Mouse (Mus musculus) neural tube, embryonic 11.5 days (tissue): Measurements from ENCODE around the gene Gcsam. TPM values are rescaled to one million over a fixed set of nuclear protein-coding genes. Genes with fewer than 3 reads are reported as not detected.

Source experiments
- polyA plus RNA-seq: library from polyadenylated mRNA; unstranded; fragments of >200 nt; fragmentation: Nextera tagmentation; extraction: Ambion mirVana; gene quantifications from 2 replicates; pipeline ENCODE4 v1.2.1, GENCODE M21; 2014

Gcsam gene
- polyA plus RNA-seq, 1 experiment from 2014 or later: 0.12 TPM

Other genes starting within 250 kb of the Gcsam start
- 46.8 and 47.7 TPM in 2 replicates for gene Cd200, start 201.3 kb upstream of the Gcsam start, polyA plus RNA-seq
- gene Gm609, start 117.4 kb upstream of the Gcsam start, polyA plus RNA-seq: not detected in 2 replicates
- not detected in 2 replicates for gene Gm17783, start 78.3 kb upstream of the Gcsam start, polyA plus RNA-seq
- gene Slc9c1, start 75.1 kb upstream of the Gcsam start, polyA plus RNA-seq: not detected in 2 replicates
- gene BC016579, start 43.7 kb downstream of the Gcsam start, polyA plus RNA-seq: 0.28 TPM in 1 of 2 replicates, not detected in the other
- 0.41 and 0.58 TPM in 2 replicates for gene Tmprss7, start 83.3 kb downstream of the Gcsam start, polyA plus RNA-seq
- 433 and 470 TPM in 2 replicates for gene Tagln3, start 114.2 kb downstream of the Gcsam start, polyA plus RNA-seq
- gene Abhd10, start 132.6 kb downstream of the Gcsam start, polyA plus RNA-seq: 43.2 and 48.8 TPM in 2 replicates